Mouse (Mus musculus): ENCODE measurements at regions not wholly inside any gene's neighbourhood (a gene's known extent, or its start where the extent isn't known, plus 50 kb on each side); places are given as distances from the start of the nearest gene placed in this dataset.
A peak's percentile ranks its signal among the peaks of the same experiment; 100 is the strongest.
"Not testable (repeated sequence)": the region's sequence is repeated elsewhere in the genome, so short reads cannot be mapped to it uniquely, and the experiment has no call there.

DNA sequence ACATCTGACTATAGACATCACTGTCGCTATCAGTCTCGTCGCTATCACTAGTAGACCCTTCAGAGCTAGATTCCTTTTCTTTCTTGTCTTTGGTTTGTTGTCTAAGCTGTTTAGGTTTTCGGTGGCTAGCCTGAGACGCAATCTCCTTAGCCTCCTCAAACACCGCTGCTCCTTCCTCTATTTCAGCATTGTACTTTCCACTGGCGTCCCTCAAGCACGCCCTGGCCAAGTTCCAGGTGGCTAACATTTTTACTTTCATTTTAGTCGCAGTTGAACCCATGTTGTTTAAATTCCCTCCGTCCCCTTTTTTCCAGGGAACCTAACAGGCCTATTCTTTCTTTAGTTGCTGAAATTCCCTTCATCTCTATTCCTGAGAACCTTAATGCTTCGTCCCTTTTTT lies 95.1 kb downstream of the Mtnr1a start:
- DNase-seq, result not testable (repeated sequence)

GRCm38 (mm10) chr8:45165104-45165626 lies 96.2 kb downstream of the Mtnr1a start:
- peak; percentile 3 to 10 for DNase-seq

Data from lung, adult 18-20 months (tissue).